Mouse (Mus musculus) lung, embryonic 15.5 days (tissue): ENCODE data around the gene Tfdp2. TPM values are rescaled to one million over a fixed set of nuclear protein-coding genes. Genes with fewer than 3 reads are reported as not detected.
"Not testable (repeated sequence)": the region's sequence is repeated elsewhere in the genome, so short reads cannot be mapped to it uniquely, and the experiment has no call there.

Source experiments
- ATAC-seq: fragments of 200-750 bp; cut with Nextera tagmentation; 2 replicates; pipeline ENCODE4 v1.8.0; 2017; ENCODE audit warnings: moderate number of reproducible peaks, borderline replicate concordance; ENCODE audit not compliant: low FRiP score, low TSS enrichment; ENCODE audit errors: extremely low read depth
- H3K27ac ChIP-seq: fragments of 300-500 bp; sonication (generic); 2 replicates; pipeline ENCODE4 v1.5.1; 2015; ENCODE audit warnings: moderate library complexity, mild to moderate bottlenecking, inconsistent platforms
- H3K27me3 ChIP-seq: fragments of 300-500 bp; sonication (generic); 2 replicates; pipeline ENCODE4 v1.6.1; 2015; ENCODE audit warnings: inconsistent platforms
- H3K36me3 ChIP-seq: fragments of 300-500 bp; sonication (generic); 2 replicates; pipeline ENCODE4 v1.6.1; 2015; ENCODE audit warnings: inconsistent platforms
- H3K4me1 ChIP-seq: fragments of 300-500 bp; sonication (generic); 2 replicates; pipeline ENCODE4 v1.6.1; 2015; ENCODE audit warnings: inconsistent platforms
- H3K4me2 ChIP-seq: fragments of 300-500 bp; sonication (generic); 2 replicates; pipeline ENCODE4 v1.6.1; 2015; ENCODE audit warnings: inconsistent platforms, mild to moderate bottlenecking, moderate library complexity
- H3K4me3 ChIP-seq: fragments of 300-500 bp; sonication (generic); 2 replicates; pipeline ENCODE4 v1.5.1; 2015; ENCODE audit warnings: mild to moderate bottlenecking, inconsistent platforms
- H3K9ac ChIP-seq: fragments of 300-500 bp; sonication (generic); 2 replicates; pipeline ENCODE4 v1.6.1; 2015; ENCODE audit warnings: inconsistent platforms
- H3K9me3 ChIP-seq: fragments of 300-500 bp; sonication (generic); 2 replicates; pipeline ENCODE4 v1.6.1; 2016; ENCODE audit warnings: inconsistent platforms
- WGBS: fragments of 180-500 bp; shearing (Covaris S2); methylation state at CpG from one replicate; pipeline ENCODE4 v1.1.7; 2015; 5-methylcytosine and 5-hydroxymethylcytosine counted together
- polyA plus RNA-seq: library from polyadenylated mRNA; unstranded; fragments of >200 nt; fragmentation: Nextera tagmentation; extraction: Ambion mirVana; gene quantifications from 2 replicates; pipeline ENCODE4 v1.2.1, GENCODE M21; 2015

The Tfdp2 gene
- polyA plus RNA-seq: 38.8 and 39.7 TPM in 2 replicates

DNA sequence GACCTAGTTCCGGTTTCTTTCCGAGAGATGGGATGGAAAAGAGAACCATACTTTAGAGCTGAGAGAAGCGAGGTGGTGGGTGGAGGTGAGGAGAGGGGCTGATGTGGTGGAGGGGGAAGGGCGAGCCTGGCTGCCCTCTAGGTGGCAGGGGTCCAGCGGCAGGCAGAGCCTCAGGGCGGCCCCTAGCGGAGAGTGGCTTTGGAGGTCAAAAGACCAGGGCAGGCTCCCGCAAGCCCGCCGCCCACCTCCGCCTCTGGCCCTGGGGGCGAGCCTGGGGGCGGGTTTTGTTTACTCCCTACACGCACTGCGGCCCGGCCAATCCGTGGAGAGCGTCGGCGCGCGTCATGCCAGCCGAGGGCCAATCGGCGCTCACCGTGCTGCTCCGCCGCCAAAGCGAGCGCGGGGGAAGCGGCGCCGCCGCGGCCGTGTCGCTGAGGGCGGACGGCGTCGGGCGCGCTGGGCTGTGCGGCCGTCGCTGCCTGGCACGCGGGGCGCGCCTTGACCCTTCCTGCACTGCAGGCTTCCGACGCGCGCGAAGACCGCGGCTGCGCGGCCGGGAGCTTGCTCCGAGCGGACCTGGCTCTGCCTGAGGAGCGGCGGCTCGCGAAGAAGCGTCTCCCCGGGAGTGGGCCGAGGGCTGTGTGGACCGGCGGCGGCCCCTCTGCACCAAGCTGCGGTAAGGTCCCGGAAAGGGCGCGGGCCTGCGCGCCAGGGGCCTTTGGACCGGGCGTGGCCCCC is at the start of gene Tfdp2:
TSS of gene Tfdp2 (plus strand) at position 391 of the 738 bp plus-strand sequence.
- under 1% methylated on average over 69 of the region's 81 CpGs for WGBS
- Histone ChIP-seq H3K9ac (peak within 1 kb of the TSS; percentile 76), H3K9me3 (no peaks in the 10 kb centered on the region), H3K27ac (peak within 1 kb of the TSS; percentile 86), H3K36me3 (no peaks in the 10 kb centered on the region), H3K4me2 (peak within 1 kb of the TSS; percentile 89), H3K4me3 (peak within 1 kb of the TSS; percentile 78), H3K27me3 (no peaks in the 10 kb centered on the region), H3K4me1 (peaks cover 15% of the 10 kb centered on the region)
- peak; percentile 99 for ATAC-seq

- Histone ChIP-seq H3K9ac (no peak overlapping the region), H3K4me1 (no peaks in the 10 kb centered on the region), H3K9me3 (no peaks in the 10 kb centered on the region), H3K4me3 (no peak overlapping the region), H3K36me3 (0 out of 2 replicates have a peak, but pooled peaks cover 1% of the 10 kb centered on the region), H3K27me3 (no peaks in the 10 kb centered on the region), H3K27ac (no peak overlapping the region), H3K4me2 (no peak overlapping the region)
- no peak for ATAC-seq
- 89% methylated on average over 7 of the region's 7 CpGs for WGBS
Observed at GRCm38 (mm10) chr9:96152801-96153200, 43.3 kb upstream of the Tfdp2 start.

- Histone ChIP-seq H3K4me3 (no peak overlapping the region), H3K4me2 (no peak overlapping the region), H3K27ac (no peak overlapping the region), H3K4me1 (no peaks in the 10 kb centered on the region), H3K27me3 (no peaks in the 10 kb centered on the region), H3K9me3 (no peaks in the 10 kb centered on the region), H3K36me3 (no peaks in the 10 kb centered on the region), H3K9ac (no peak overlapping the region)
- 21% methylated on average over 4 of the region's 4 CpGs for WGBS
- no peak for ATAC-seq
Observed at GRCm38 (mm10) chr9:96158431-96158830, 37.6 kb upstream of the Tfdp2 start.

- no peaks in the 10 kb centered on the region for H3K36me3 ChIP-seq
Observed at GRCm38 (mm10) chr9:96159047-96159446, 37.0 kb upstream of the Tfdp2 start.

GRCm38 (mm10) chr9:96160767-96161166 is 35.3 kb upstream of the Tfdp2 start:
- WGBS: 76% methylated on average over 3 of the region's 3 CpGs

More at GRCm38 (mm10) chr9:96159047-96159446, 37.0 kb upstream of the Tfdp2 start:
- H3K27ac ChIP-seq: no peak overlapping the region
- ATAC-seq: no peak
- H3K4me2 ChIP-seq: no peak overlapping the region
- WGBS: 70% methylated on average over 3 of the region's 3 CpGs
- H3K4me3 ChIP-seq: no peak overlapping the region
- no peak overlapping the region for H3K9ac ChIP-seq
- no peaks in the 10 kb centered on the region for H3K4me1 ChIP-seq
- H3K27me3 ChIP-seq: no peaks in the 10 kb centered on the region
- H3K9me3 ChIP-seq: no peaks in the 10 kb centered on the region

DNA sequence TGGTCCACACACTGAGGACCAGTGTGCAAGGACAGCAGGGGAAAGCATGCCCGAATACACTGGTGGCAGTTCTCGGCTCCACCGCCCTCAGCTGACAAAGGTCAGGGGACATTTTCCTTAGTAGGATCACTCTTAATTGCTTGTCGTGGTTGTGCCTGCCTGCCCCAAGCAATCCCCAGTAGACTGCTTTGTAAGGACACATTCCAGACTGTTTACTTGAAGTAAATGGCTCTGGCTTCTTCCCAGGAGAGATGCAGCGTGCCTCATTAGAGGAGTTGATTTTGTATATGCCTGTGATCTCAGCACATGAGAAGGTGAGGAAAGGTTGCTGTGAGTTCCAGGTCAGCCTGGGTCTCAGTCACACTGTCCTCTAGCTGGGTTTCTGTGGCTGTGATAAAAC is 33.7 kb upstream of the Tfdp2 start:
- H3K9ac ChIP-seq: no peak overlapping the region
- H3K4me1 ChIP-seq: no peaks in the 10 kb centered on the region
- WGBS: 70% methylated on average over 5 of the region's 5 CpGs
- H3K4me2 ChIP-seq: no peak overlapping the region
- no peaks in the 10 kb centered on the region for H3K36me3 ChIP-seq
- no peaks in the 10 kb centered on the region for H3K9me3 ChIP-seq
- H3K27me3 ChIP-seq: no peaks in the 10 kb centered on the region
- no peak for ATAC-seq
- H3K27ac ChIP-seq: no peak overlapping the region
- H3K4me3 ChIP-seq: no peak overlapping the region

More at GRCm38 (mm10) chr9:96160767-96161166, 35.3 kb upstream of the Tfdp2 start:
- H3K27me3 ChIP-seq: no peaks in the 10 kb centered on the region
- H3K4me2 ChIP-seq: no peak overlapping the region
- H3K9me3 ChIP-seq: no peaks in the 10 kb centered on the region
- H3K4me3 ChIP-seq: no peak overlapping the region
- no peaks in the 10 kb centered on the region for H3K36me3 ChIP-seq
- H3K27ac ChIP-seq: no peak overlapping the region
- no peaks in the 10 kb centered on the region for H3K4me1 ChIP-seq
- ATAC-seq: no peak
- no peak overlapping the region for H3K9ac ChIP-seq

DNA sequence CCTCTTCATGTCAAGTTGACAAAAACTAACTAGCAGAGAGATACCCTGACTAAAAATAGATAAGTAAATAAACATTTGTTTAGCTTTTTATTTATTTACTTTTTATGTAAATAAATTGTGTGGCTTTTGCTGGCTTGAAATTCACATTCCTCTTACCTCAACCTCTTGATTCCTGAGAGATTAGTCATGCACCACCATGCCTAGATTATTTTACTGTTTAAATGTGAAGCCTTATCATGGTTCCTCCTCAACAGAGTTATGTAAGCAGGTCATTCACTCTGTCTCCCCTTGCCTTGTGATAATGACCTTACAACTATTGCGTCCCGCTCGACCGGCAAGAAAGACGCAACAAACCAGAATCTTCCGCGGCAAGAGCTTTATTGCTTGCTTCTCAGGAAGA is 32.6 kb upstream of the Tfdp2 start:
- H3K4me2 ChIP-seq: no peak overlapping the region
- no peaks in the 10 kb centered on the region for H3K9me3 ChIP-seq
- H3K27me3 ChIP-seq: no peaks in the 10 kb centered on the region
- no peaks in the 10 kb centered on the region for H3K36me3 ChIP-seq
- ATAC-seq: no peak
- H3K4me1 ChIP-seq: no peaks in the 10 kb centered on the region
- 96% methylated on average over 7 of the region's 7 CpGs for WGBS
- H3K27ac ChIP-seq: no peak overlapping the region
- H3K9ac ChIP-seq: no peak overlapping the region
- H3K4me3 ChIP-seq: no peak overlapping the region

GRCm38 (mm10) chr9:96163983-96164382 is 32.1 kb upstream of the Tfdp2 start:
- H3K4me1 ChIP-seq, H3K4me3 ChIP-seq, H3K36me3 ChIP-seq, H3K27me3 ChIP-seq, H3K4me2 ChIP-seq, ATAC-seq, H3K9ac ChIP-seq, H3K9me3 ChIP-seq, H3K27ac ChIP-seq: not testable (repeated sequence)
- 97% methylated on average over 15 of the region's 15 CpGs for WGBS

DNA sequence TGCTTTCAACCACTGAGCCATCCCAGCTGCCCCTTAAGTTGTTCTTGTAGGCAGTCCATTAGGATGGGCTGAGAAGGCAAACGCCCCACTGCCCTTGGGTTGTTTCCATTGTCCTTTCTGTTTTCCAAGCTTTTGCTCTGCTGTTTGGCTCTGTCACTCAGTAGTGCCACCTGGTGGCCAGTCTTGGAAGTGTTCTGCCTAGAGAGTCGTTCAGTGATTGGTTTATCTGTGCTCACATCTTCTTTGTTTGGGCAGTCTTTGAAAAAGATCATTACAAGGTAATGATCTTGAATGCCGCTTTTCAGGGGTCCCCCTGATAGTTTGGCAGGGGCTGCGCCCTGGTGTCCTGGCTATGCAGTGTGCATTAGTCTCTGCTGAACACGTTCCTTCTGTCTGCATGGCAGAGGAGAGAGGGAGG is 28.9 kb upstream of the Tfdp2 start:
- Histone ChIP-seq H3K9me3 (no peaks in the 10 kb centered on the region), H3K4me3 (no peak overlapping the region), H3K27ac (no peak overlapping the region), H3K9ac (no peak overlapping the region), H3K4me1 (no peaks in the 10 kb centered on the region), H3K27me3 (no peaks in the 10 kb centered on the region), H3K36me3 (no peaks in the 10 kb centered on the region), H3K4me2 (no peak overlapping the region)
- WGBS: 35% methylated on average over 5 of the region's 5 CpGs
- ATAC-seq: no peak

DNA sequence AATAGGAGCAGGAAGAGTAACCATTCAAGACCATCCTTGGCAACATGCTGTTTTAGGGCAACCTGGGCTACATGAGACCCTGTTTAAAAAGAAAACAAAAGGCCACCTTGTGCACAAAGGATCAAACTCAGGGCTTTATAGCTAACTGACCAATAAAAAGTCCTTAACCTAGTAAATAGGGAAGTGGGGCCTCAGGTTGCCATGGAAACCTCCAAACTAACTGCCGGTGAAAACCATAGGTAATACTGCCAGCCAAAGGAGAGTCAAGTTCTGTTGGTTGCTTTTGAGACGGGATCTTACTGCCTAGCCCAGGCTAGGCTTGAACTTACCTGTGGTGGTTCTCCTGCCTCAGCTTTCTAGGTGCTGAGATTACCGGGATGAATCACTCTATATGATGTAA is 25.5 kb upstream of the Tfdp2 start:
- Histone ChIP-seq H3K4me1 (no peaks in the 10 kb centered on the region), H3K9ac (no peak overlapping the region), H3K27me3 (no peaks in the 10 kb centered on the region), H3K9me3 (no peaks in the 10 kb centered on the region), H3K4me2 (no peak overlapping the region), H3K36me3 (no peaks in the 10 kb centered on the region), H3K4me3 (no peak overlapping the region), H3K27ac (no peak overlapping the region)
- ATAC-seq: no peak
- WGBS: 68% methylated on average over 3 of the region's 3 CpGs

- H3K4me1 ChIP-seq: no peaks in the 10 kb centered on the region
- no peaks in the 10 kb centered on the region for H3K27me3 ChIP-seq
- H3K27ac ChIP-seq: no peak overlapping the region
- no peak for ATAC-seq
- no peaks in the 10 kb centered on the region for H3K9me3 ChIP-seq
- H3K4me3 ChIP-seq: no peak overlapping the region
- no peak overlapping the region for H3K9ac ChIP-seq
- H3K4me2 ChIP-seq: no peak overlapping the region
- whole genome bisulfite sequencing: 75% methylated on average over 4 of the region's 4 CpGs
- no peaks in the 10 kb centered on the region for H3K36me3 ChIP-seq
Observed at GRCm38 (mm10) chr9:96184909-96185308, 11.2 kb upstream of the Tfdp2 start.

DNA sequence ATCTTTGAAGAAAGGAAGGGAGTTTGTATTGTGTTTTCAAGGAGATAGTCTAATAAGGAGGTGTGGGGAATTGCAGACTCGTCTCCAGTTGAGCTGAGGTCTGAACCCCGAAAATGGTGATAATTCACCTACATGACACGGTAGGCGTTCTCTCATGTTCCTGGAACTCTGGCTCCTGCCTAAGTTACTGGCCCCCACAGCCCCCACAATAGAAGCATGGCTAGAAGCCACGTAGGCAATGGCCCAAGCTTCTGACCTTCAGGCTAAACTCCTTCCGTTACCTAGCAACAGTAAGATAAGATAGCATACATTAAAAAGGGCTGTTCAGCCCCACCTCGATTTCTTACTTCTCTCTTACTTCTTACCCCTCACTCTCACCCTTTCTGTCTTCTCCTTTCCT is 9.4 kb upstream of the Tfdp2 start:
- 53% methylated on average over 7 of the region's 7 CpGs for WGBS
- Histone ChIP-seq H3K4me3 (no peak overlapping the region), H3K27me3 (no peaks in the 10 kb centered on the region), H3K9me3 (no peaks in the 10 kb centered on the region), H3K27ac (no peak overlapping the region), H3K4me2 (no peak overlapping the region), H3K36me3 (no peaks in the 10 kb centered on the region), H3K9ac (no peak overlapping the region), H3K4me1 (no peaks in the 10 kb centered on the region)
- ATAC-seq: no peak
